Mouse (Mus musculus) MEL (cell line): ENCODE measurements around the gene Tbxa2r. TPM values are rescaled to one million over a fixed set of nuclear protein-coding genes. Genes with fewer than 3 reads are reported as not detected.
A peak's percentile ranks its signal among the peaks of the same experiment; 100 is the strongest.

Experiments used
- DNase-seq: peaks from one replicate; pipeline ENCODE4 v3.0.0; 2011; ENCODE audit warnings: low read depth, low spot score
- H3K27ac ChIP-seq: 2 replicates; pipeline ENCODE4 v1.5.1; 2012; ENCODE audit warnings: low read depth, mild to moderate bottlenecking, control low read depth, low read length, moderate library complexity; ENCODE audit not compliant: control insufficient read depth
- H3K27me3 ChIP-seq, 2 experiments: fragments of 150-350 bp in 1 of 2; sonication (generic) in 1 of 2; 2 replicates each; pipeline ENCODE4 v1.6.1; 2012; ENCODE audit warnings: low read length in 2 of 2, mild to moderate bottlenecking in 2 of 2, improper control_type of control experiment in 1 of 2, moderate library complexity in 1 of 2; ENCODE audit not compliant: insufficient read depth in 2 of 2, control insufficient read depth in 1 of 2
- H3K36me3 ChIP-seq, 2 experiments: 2 replicates each; pipeline ENCODE4 v1.6.1; 2012 to 2014; ENCODE audit warnings: low read length in 2 of 2, improper control_type of control experiment in 1 of 2, inconsistent platforms in 1 of 2, mild to moderate bottlenecking in 1 of 2; ENCODE audit not compliant: insufficient read depth in 2 of 2, control insufficient read depth in 1 of 2
- H3K4me1 ChIP-seq, 2 experiments: fragments of 150-350 bp in 1 of 2; sonication (generic) in 1 of 2; 2 replicates each; pipeline ENCODE4 v1.6.1; 2012; ENCODE audit warnings: low read length in 2 of 2, improper control_type of control experiment in 1 of 2, mild to moderate bottlenecking in 1 of 2; ENCODE audit not compliant: insufficient read depth in 2 of 2, control insufficient read depth in 1 of 2
- H3K4me3 ChIP-seq, 2 experiments: fragments of 150-350 bp in 1 of 2; sonication (generic) in 1 of 2; 2 replicates each; pipeline ENCODE4 v1.5.1; 2012; ENCODE audit warnings: low read depth in 2 of 2, low read length in 2 of 2, mild to moderate bottlenecking in 2 of 2, moderate library complexity in 2 of 2, control low read depth in 1 of 2, improper control_type of control experiment in 1 of 2; ENCODE audit not compliant: control insufficient read depth in 1 of 2, insufficient read depth in 1 of 2
- H3K79me2 ChIP-seq: 2 replicates; pipeline ENCODE4 v1.6.1; 2012; ENCODE audit warnings: mild to moderate bottlenecking, low read length, moderate library complexity; ENCODE audit not compliant: control insufficient read depth, poor library complexity, insufficient read depth
- H3K9ac ChIP-seq: 2 replicates; pipeline ENCODE4 v1.6.1; 2012; ENCODE audit warnings: low read depth, mild to moderate bottlenecking, control low read depth, low read length, moderate library complexity; ENCODE audit not compliant: control insufficient read depth, poor library complexity, severe bottlenecking
- H3K9me3 ChIP-seq: fragments of 150-350 bp; sonication (generic); replicated peaks from 2 replicates; pipeline ENCODE4 v1.6.1; 2012; ENCODE audit warnings: mild to moderate bottlenecking, low read length, improper control_type of control experiment, moderate library complexity; ENCODE audit not compliant: insufficient read depth
- CHD1 ChIP-seq: IDR thresholded peaks from 2 replicates; pipeline ENCODE4 v1.6.1; 2012; ENCODE audit warnings: low read depth, mild to moderate bottlenecking, inconsistent platforms, low read length, improper control_type of control experiment
- CTCF ChIP-seq, 3 experiments: IDR thresholded peaks in 2 of 3; conservative IDR thresholded peaks in 1 of 3; 2 replicates each; pipeline ENCODE4 v1.5.1; 2011 to 2012; ENCODE audit warnings: low read length in 3 of 3, low read depth in 2 of 3, mild to moderate bottlenecking in 2 of 3, improper control_type of control experiment in 1 of 3, inconsistent platforms in 1 of 3, mixed read lengths in 1 of 3, moderate library complexity in 1 of 3; ENCODE audit not compliant: control insufficient read depth in 1 of 3, insufficient read depth in 1 of 3, poor library complexity in 1 of 3, severe bottlenecking in 1 of 3
- ELF1 ChIP-seq: IDR thresholded peaks from 2 replicates; pipeline ENCODE4 v1.6.1; 2014; ENCODE audit warnings: low read depth, mild to moderate bottlenecking, inconsistent platforms, low read length, improper control_type of control experiment, moderate library complexity
- EP300 ChIP-seq, 2 experiments: IDR thresholded peaks; 2 replicates each; pipeline ENCODE4 v1.6.1; 2011; ENCODE audit warnings: improper control_type of control experiment in 2 of 2, low read length in 2 of 2, low read depth in 1 of 2, mild to moderate bottlenecking in 1 of 2
- ETS1 ChIP-seq: IDR thresholded peaks from 2 replicates; pipeline ENCODE4 v1.6.1; 2012; ENCODE audit warnings: low read depth, mild to moderate bottlenecking, inconsistent platforms, low read length, improper control_type of control experiment, moderate library complexity
- HCFC1 ChIP-seq: IDR thresholded peaks from 2 replicates; pipeline ENCODE4 v1.6.1; 2012; ENCODE audit warnings: low read depth, mild to moderate bottlenecking, inconsistent platforms, low read length, improper control_type of control experiment, moderate library complexity
- MAX ChIP-seq: IDR thresholded peaks from 2 replicates; pipeline ENCODE4 v1.6.1; 2011; ENCODE audit warnings: low read length, improper control_type of control experiment
- MAZ ChIP-seq: IDR thresholded peaks from 2 replicates; pipeline ENCODE4 v1.6.1; 2012; ENCODE audit warnings: low read depth, mild to moderate bottlenecking, inconsistent platforms, low read length, improper control_type of control experiment
- MEF2A ChIP-seq: IDR thresholded peaks from 2 replicates; pipeline ENCODE4 v1.6.1; 2014; ENCODE audit warnings: low read depth, mild to moderate bottlenecking, inconsistent platforms, low read length, improper control_type of control experiment; ENCODE audit not compliant: poor library complexity, insufficient replicate concordance, severe bottlenecking; ENCODE audit errors: extremely low read depth
- MXI1 ChIP-seq: IDR thresholded peaks from 2 replicates; pipeline ENCODE4 v1.6.1; 2011; ENCODE audit warnings: mild to moderate bottlenecking, low read depth, low read length, improper control_type of control experiment
- MYB ChIP-seq: IDR thresholded peaks from 2 replicates; pipeline ENCODE4 v1.6.1; 2011; ENCODE audit warnings: mild to moderate bottlenecking, low read depth, low read length, improper control_type of control experiment
- MYC ChIP-seq: IDR thresholded peaks from 2 replicates; pipeline ENCODE4 v1.6.1; 2011; ENCODE audit warnings: low read depth, mild to moderate bottlenecking, low read length, improper control_type of control experiment, moderate library complexity
- NELFE ChIP-seq: IDR thresholded peaks from 2 replicates; pipeline ENCODE4 v1.6.1; 2011; ENCODE audit warnings: low read depth, low read length, improper control_type of control experiment
- POLR2A ChIP-seq, 2 experiments: IDR thresholded peaks; 2 replicates each; pipeline ENCODE4 v1.6.1; 2011 to 2012; ENCODE audit warnings: low read length in 2 of 2, mild to moderate bottlenecking in 2 of 2, control low read depth in 1 of 2, improper control_type of control experiment in 1 of 2, low read depth in 1 of 2, moderate library complexity in 1 of 2; ENCODE audit not compliant: control insufficient read depth in 1 of 2, insufficient read depth in 1 of 2, poor library complexity in 1 of 2
- POLR2AphosphoS5 ChIP-seq: IDR thresholded peaks from 2 replicates; pipeline ENCODE4 v1.6.1; 2012; ENCODE audit warnings: low read depth, borderline replicate concordance, mild to moderate bottlenecking, inconsistent platforms, low read length, moderate library complexity, mixed read lengths
- RAD21 ChIP-seq: IDR thresholded peaks from 2 replicates; pipeline ENCODE4 v1.6.1; 2011; ENCODE audit warnings: mild to moderate bottlenecking, low read depth, low read length, improper control_type of control experiment
- RCOR1 ChIP-seq: IDR thresholded peaks from 2 replicates; pipeline ENCODE4 v1.6.1; 2012; ENCODE audit warnings: low read depth, mild to moderate bottlenecking, inconsistent platforms, low read length, improper control_type of control experiment
- SIN3A ChIP-seq: IDR thresholded peaks from 2 replicates; pipeline ENCODE4 v1.6.1; 2012; ENCODE audit warnings: low read length, improper control_type of control experiment, inconsistent platforms
- TAL1 ChIP-seq: IDR thresholded peaks from 2 replicates; pipeline ENCODE4 v1.6.1; 2012; ENCODE audit warnings: mild to moderate bottlenecking, inconsistent platforms, low read length, moderate library complexity, mixed read lengths
- TBP ChIP-seq: IDR thresholded peaks from 2 replicates; pipeline ENCODE4 v1.8.0; 2011; ENCODE audit warnings: low read depth, low read length, improper control_type of control experiment
- TCF12 ChIP-seq: IDR thresholded peaks from 2 replicates; pipeline ENCODE4 v1.6.1; 2014; ENCODE audit warnings: low read depth, mild to moderate bottlenecking, inconsistent platforms, low read length, improper control_type of control experiment, moderate library complexity
- UBTF ChIP-seq: IDR thresholded peaks from 2 replicates; pipeline ENCODE4 v1.6.1; 2012; ENCODE audit warnings: low read depth, mild to moderate bottlenecking, inconsistent platforms, low read length, improper control_type of control experiment, moderate library complexity, borderline replicate concordance; ENCODE audit not compliant: insufficient read depth
- USF2 ChIP-seq, 2 experiments: IDR thresholded peaks; 2 replicates each; pipeline ENCODE4 v1.6.1; 2011 to 2012; ENCODE audit warnings: improper control_type of control experiment in 2 of 2, low read length in 2 of 2, borderline replicate concordance in 1 of 2, inconsistent platforms in 1 of 2, low read depth in 1 of 2, mild to moderate bottlenecking in 1 of 2; ENCODE audit not compliant: insufficient read depth in 1 of 2
- ZMIZ1 ChIP-seq: IDR thresholded peaks from 2 replicates; pipeline ENCODE4 v1.6.1; 2012; ENCODE audit warnings: low read depth, mild to moderate bottlenecking, inconsistent platforms, low read length, improper control_type of control experiment, moderate library complexity
- ZNF384 ChIP-seq: IDR thresholded peaks from 2 replicates; pipeline ENCODE4 v1.6.1; 2012; ENCODE audit warnings: low read depth, mild to moderate bottlenecking, inconsistent platforms, low read length, improper control_type of control experiment
- polyA plus RNA-seq, 2 experiments: library from polyadenylated mRNA; stranded (reverse) in 1 of 2; unstranded in 1 of 2; fragments of >175 nt in 1 of 2; fragments of >200 nt in 1 of 2; gene quantifications; 2 replicates each; pipeline versions ENCODE4 v1.2.1 to v1.2.4; 2012; ENCODE audit warnings: low replicate concordance in 2 of 2, low read depth in 1 of 2; ENCODE audit not compliant: insufficient read length in 2 of 2, insufficient read depth in 1 of 2, missing spikeins in 1 of 2
- total RNA-seq: library from RNA; depleted of rRNA; stranded (reverse); fragments of 300-350 nt; gene quantifications from 2 replicates; pipeline ENCODE4 v1.2.3, GENCODE M21; 2012

Gene Tbxa2r
- total and polyA plus RNA-seq, 3 experiments, result 0.31 TPM; not detected in 2

- Histone ChIP-seq H3K9ac (peak overlapping the region; percentile 82), H3K36me3 (peaks cover 5 to 45% of the 10 kb centered on the region in 2 experiments; a peak in 3 of 4 replicates), H3K9me3 (no peaks in the 10 kb centered on the region), H3K4me3 (peak overlapping the region; percentile 61 to 69), H3K79me2 (peaks cover 31% of the 10 kb centered on the region), H3K4me1 (peaks cover 31 to 48% of the 10 kb centered on the region in 2 experiments), H3K27ac (peak overlapping the region; percentile 93), H3K27me3 (no peaks in the 10 kb centered on the region)
- no peak for TF ChIP-seq SIN3A
- TF ChIP-seq ETS1, result no peak; the same call in 1 of the 2 replicates
- TF ChIP-seq NELFE, result no peak
- no peak for TF ChIP-seq ZNF384
- TF ChIP-seq MEF2A, result no peak
- TF ChIP-seq UBTF, result no peak
- TF ChIP-seq RCOR1, result no peak
- no peak for TF ChIP-seq POLR2A (IDR thresholded peaks at IDR 0.05; ENCODE audit: control insufficient read depth in 1 of 2, insufficient read depth in 1 of 2, low read depth in 1 of 2, low read length in 2 of 2, poor library complexity in 1 of 2)
- TF ChIP-seq TBP, result no peak
- no peak for TF ChIP-seq CTCF (IDR thresholded peaks at IDR 0.05 in 2 of 3, conservative IDR thresholded peaks at IDR 0.05 in 1 of 3; ENCODE audit: control insufficient read depth in 1 of 3, insufficient read depth in 1 of 3, low read depth in 2 of 3, low read length in 3 of 3, poor library complexity in 1 of 3, severe bottlenecking in 1 of 3)
- TF ChIP-seq TAL1, result no peak
- TF ChIP-seq MYC, result no peak
- no peak for TF ChIP-seq POLR2AphosphoS5
- TF ChIP-seq TCF12, result no peak
- DNase-seq, result no peak
These were observed 50.6 kb downstream of the Tbxa2r start for GRCm38 (mm10) chr10:81379183-81379553.

- peaks cover 34% of the 10 kb centered on the region for H3K79me2 ChIP-seq
- H3K4me1 ChIP-seq, result peaks cover 31 to 48% of the 10 kb centered on the region in 2 experiments
- peak overlapping the region; percentile 82 for H3K9ac ChIP-seq
- no peak overlapping the region for H3K4me3 ChIP-seq
- DNase-seq, result peak; percentile 46
- TF ChIP-seq RAD21 (no peak), ETS1 (peak; percentile 36; the same call in 1 of the 2 replicates), TAL1 (no peak), CTCF (IDR thresholded peaks at IDR 0.05 in 2 of 3, conservative IDR thresholded peaks at IDR 0.05 in 1 of 3; ENCODE audit: control insufficient read depth in 1 of 3, insufficient read depth in 1 of 3, low read depth in 2 of 3, low read length in 3 of 3, poor library complexity in 1 of 3, severe bottlenecking in 1 of 3) (no peak), HCFC1 (peak; percentile 19; the same call in 1 of the 2 replicates), ELF1 (no peak), ZMIZ1 (no peak), UBTF (no peak), USF2 (IDR thresholded peaks at IDR 0.05; ENCODE audit: borderline replicate concordance in 1 of 2, insufficient read depth in 1 of 2, low read depth in 1 of 2, low read length in 2 of 2) (no peak), EP300 (IDR thresholded peaks at IDR 0.05; ENCODE audit: low read depth in 1 of 2, low read length in 2 of 2) (peak in 1 of 2 experiments; percentile 51; a peak in 2 of 4 replicates), MAX (no peak), CHD1 (no peak), POLR2AphosphoS5 (no peak), MYB (peak; percentile 19; the same call in 1 of the 2 replicates), SIN3A (peak; percentile 43), MAZ (0 out of 2 replicates have a peak, but pooled peaks have one; percentile 23), MXI1 (no peak; the same call in 1 of the 2 replicates)
- H3K36me3 ChIP-seq, result peaks cover 3 to 45% of the 10 kb centered on the region in 2 experiments; a peak in 2 of 4 replicates
- H3K27ac ChIP-seq, result peak overlapping the region; percentile 93
- H3K9me3 ChIP-seq, result no peaks in the 10 kb centered on the region
- H3K27me3 ChIP-seq, result no peaks in the 10 kb centered on the region
These were observed 51.4 kb downstream of the Tbxa2r start for GRCm38 (mm10) chr10:81379809-81380378.
